Mouse (Mus musculus) urinary bladder, postnatal 4 days (tissue): Measurements from ENCODE around the gene Ror1.

ENCODE experiments used
- DNase-seq, 2 experiments: peaks; one replicate each; pipeline ENCODE4 v3.0.0; 2021 to 2022; ENCODE audit warnings: low spot score in 2 of 2

The Ror1 gene

GRCm38 (mm10) chr4:100116366-100116765, 20.8 kb downstream of the Ror1 start:
- no peak for DNase-seq

GRCm38 (mm10) chr4:100118676-100119075, 23.1 kb downstream of the Ror1 start:
- no peak for DNase-seq

DNA sequence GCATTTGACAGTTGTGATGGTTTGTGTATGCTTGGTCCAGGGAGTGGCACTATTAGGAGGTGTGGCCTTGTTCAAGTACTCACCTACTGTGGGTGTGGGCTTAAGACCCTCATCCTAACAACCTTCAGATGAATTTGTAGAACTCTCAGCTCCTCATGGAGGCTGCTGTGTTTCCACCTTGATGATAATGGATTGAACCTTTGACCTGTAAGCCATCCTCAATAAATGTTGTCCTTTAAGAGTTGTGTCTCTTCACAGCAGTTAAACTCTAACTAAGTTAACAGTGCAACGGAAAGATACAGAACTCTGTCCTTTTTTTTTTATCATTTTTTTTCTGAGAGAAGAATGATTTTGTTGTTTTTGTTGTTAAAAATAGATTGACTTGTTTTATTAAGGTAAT, 23.8 kb downstream of the Ror1 start:
- no peak for DNase-seq

GRCm38 (mm10) chr4:100120547-100120946, 25.0 kb downstream of the Ror1 start:
- no peak for DNase-seq

GRCm38 (mm10) chr4:100122436-100122835, 26.8 kb downstream of the Ror1 start:
- no peak for DNase-seq

- DNase-seq: no peak
Observed at GRCm38 (mm10) chr4:100123519-100123918, 27.9 kb downstream of the Ror1 start.

DNA sequence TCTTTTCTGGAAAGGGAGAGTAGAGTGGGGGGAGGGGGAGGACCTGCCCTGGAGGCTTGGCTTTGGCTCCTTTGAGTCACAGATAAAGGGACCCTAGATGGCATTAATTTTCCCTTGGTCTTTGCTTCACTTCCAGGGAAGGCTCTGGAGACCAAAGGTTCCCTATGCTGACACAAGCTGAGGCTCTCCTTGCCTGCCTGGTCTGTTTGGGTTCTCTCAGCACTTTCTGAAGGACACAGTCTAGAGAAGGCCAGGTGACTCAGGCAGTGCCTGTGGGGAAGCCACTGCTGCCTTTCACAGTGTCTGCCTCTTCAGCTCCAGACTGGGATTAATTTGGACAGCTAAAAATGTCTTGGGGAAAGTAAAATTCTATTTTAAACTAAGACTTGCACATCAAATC, 28.5 kb downstream of the Ror1 start:
- no peak for DNase-seq

GRCm38 (mm10) chr4:100124935-100125334, 29.3 kb downstream of the Ror1 start:
- no peak for DNase-seq

DNA sequence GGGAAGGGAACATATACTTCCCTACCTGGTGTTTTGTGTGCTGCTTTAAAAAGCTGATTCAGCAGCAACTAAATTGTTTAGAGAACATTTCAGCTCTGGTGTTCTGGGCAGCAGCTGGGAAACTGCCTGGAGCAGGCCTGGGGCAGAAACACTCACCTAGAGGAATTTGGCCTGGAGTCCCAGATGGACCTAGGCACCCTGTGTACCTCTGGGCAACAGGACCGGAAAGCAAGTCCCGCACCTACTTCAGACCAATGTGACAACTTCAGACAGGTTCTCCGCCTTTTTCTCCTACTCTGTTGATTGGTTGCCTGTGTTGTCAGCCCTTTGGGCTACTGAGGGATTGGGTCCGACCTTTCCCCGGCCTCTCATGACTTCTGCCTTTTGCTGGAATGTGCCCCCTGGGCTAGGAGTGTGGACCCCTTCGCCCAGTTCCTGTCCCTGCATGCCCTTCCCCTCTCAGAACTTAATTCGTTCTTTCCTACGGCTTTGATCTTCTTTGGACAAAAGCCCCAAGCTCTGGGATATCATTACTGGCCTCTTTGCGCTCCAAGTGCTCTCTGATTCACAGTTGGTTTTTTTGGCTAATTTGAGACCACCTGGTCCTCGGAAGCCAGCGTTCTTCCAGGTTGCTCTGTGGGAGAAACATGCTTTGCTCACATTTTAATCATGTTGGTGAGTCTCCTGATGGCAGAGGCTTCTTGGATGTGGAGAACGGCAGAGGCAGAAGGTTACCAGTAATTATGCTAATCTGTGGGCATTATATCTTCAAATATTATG, 31.1 kb downstream of the Ror1 start:
- no peak for DNase-seq

DNA sequence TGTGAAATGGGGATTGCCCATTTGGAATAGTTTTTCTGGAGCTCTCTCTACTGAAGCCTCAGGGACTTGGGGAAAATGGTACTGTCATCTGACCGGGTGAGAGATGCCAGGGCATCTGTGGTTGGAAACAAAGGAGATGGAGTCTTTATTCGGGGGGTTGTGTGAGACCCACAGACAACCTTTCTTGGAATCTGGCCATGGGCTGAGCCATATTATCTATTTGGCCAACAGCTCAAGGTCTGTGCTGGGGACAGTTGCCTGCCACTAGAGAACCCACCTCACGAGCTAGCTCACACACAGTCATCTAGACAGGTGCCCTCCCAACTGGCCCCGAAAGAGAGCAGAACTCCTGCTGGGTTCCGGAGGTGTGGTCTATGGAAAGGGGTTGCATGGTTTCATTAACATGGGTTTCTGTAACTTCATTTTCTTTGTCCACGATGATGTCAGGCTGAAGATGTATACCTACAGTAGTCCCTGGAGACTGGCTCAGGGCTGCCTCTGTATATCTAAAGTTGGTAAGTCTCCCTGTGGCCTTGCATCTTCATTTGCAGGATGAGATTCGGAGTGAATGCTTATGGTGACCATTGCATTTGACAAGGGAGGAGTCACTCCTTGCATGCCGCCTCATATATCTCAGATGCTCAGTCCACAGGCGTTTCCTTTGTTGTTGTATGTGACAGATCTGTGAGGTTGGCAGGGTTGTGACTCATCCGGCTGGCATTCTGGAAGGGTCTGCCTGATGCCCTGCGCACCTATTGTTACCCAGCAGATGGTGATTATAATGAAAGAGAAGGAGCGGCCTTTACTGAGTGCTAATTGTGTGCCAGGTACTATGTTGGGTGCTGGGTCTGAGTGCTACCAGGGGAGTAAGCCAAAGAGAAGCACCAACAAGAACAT, 32.7 kb downstream of the Ror1 start:
- no peak for DNase-seq

DNA sequence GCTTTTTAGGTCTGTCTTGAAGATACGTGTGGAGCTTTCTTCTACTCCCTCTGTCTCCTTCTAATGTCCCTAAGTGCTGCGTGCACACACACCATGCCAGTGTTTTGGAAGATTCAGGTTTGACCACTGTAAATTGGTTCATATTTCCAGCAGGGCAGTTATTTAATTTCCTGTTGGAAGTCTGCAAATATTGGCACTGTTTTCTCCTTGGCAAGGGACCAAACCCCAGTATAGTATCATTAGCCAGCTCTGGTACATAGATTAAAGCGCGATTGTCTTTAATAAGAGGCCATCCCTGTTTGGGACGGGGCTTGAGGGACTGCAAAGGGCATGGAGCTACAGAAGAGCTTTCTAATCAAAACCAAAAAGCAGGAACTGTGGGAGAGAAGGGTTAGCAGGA, 33.6 kb downstream of the Ror1 start:
- no peak for DNase-seq

DNA sequence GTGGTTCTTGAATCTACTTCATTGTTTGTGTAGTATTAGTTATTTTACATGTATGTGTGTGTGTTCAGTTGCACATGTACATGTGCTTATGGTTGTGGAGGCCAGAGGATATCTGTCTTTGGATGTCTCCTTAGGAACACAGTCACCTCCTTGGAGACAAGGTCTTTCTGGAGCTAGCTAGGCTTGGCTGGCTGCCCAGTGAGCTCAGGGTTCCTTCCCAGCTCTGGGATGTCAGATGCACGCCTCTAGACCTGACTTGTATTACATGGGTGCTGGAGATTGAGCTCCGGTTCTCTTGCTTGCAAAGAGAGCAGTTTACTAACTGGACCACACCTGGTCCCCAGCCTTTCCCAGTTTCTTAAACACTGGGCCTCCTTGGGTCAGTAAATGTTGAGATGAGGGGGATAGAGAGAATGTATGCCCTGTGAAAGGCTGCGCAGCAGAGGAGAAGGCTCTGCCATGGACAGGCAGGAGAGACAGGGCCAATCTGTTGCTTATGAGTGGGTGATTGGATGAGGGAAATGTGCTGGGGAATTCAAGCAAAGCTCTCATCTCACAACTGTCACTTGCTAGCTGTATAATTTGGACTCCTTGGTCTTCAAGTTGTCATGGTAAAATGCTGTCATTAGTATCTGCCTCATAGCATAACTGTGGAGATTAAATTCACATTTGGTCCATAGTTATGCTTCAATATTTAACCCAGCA, 35.3 kb downstream of the Ror1 start:
- no peak for DNase-seq

DNA sequence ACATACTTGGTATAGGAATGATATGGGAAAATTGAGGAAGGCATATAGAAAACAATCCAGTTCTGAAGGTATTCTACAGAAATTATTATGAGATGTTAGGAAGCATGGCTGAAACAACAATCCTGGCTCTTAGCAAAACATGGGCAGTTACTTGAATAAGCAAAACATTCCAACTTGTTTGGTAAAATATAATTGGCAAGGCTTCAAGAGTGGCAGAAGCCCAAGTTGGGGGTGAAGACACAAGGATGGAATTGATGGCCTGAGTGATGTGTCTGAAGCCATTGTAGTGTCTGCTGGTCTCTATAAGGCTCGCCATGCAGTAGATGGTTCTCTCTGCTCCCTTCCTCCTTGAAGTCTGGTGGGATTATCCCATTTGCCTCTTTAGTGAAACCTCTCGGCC, 35.9 kb downstream of the Ror1 start:
- no peak for DNase-seq

GRCm38 (mm10) chr4:100132261-100132660, 36.7 kb downstream of the Ror1 start:
- DNase-seq: no peak

- DNase-seq: no peak
Observed at GRCm38 (mm10) chr4:100136046-100136445, 40.5 kb downstream of the Ror1 start.

DNA sequence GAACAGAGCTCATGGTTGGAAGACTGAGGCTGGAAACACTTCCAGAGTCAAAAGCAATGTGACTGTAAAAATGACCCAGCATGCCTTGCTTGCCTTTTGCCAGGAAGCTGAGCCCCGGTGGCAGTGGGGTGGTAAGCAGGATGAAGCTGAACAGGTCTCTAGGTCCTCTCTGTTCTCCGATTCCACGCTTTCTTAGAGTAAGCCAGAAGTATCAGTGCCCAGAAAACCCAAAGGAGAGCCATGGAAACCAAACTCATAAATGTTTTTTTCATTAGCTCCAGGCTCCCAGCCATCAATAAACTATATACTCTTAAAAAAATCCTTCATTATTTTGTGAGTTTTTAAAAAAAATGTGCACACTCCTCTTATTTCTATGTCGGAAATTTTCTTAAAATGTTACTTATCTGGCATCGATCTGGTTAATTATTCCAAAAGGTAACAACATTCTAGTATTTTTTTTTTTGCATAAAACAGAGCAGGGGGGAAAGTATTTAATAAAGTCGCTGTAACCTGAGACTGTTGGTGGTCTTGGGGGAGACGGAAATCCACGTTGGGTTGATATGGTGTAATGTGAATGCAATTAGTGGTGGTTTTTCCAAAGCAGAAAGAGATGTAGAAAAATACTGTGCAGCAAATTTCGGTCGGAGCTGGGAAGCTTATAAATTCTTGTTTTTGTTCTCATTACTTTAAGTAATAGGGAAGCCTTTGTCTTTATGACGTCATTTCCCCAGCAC, 41.7 kb downstream of the Ror1 start:
- DNase-seq: no peak

GRCm38 (mm10) chr4:100141626-100142025, 46.0 kb downstream of the Ror1 start:
- DNase-seq: no peak

DNA sequence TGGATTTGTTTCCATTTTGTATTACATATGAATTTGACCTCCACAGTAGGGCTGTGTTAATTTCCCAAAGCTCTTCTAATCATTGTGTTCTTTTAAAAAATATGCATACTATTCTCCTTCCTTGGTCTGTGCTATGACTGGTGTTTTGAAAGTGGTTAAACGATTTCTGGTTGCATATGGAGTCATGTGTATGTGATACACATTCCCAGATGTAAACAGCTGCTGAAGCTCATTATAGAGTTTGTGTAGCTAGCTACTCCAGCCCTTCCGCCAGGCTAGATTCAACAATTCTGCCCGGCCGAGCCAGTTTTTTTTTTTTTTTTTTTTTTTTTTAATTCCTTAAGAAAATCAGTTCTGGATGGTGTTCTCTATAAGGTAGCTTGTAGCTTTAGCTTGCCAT, 49.2 kb downstream of the Ror1 start:
- no peak for DNase-seq

GRCm38 (mm10) chr4:100150797-100151196, 55.2 kb downstream of the Ror1 start:
- no peak for DNase-seq

GRCm38 (mm10) chr4:100154560-100155130, 59.1 kb downstream of the Ror1 start:
- no peak for DNase-seq

- no peak for DNase-seq
Observed at GRCm38 (mm10) chr4:100155731-100156130, 60.1 kb downstream of the Ror1 start.
